Mouse (Mus musculus): ENCODE measurements at regions not wholly inside any gene's neighbourhood (a gene's known extent, or its start where the extent isn't known, plus 50 kb on each side); places are given as distances from the start of the nearest gene placed in this dataset.

- no peak for DNase-seq
Observed at GRCm38 (mm10) chr10:9069608-9070190, 183.8 kb upstream of the Sash1 start.

- DNase-seq: no peak
Observed at GRCm38 (mm10) chr10:9066566-9066965, 180.7 kb upstream of the Sash1 start.

- no peak for DNase-seq
Observed at GRCm38 (mm10) chr10:9061979-9062378, 176.1 kb upstream of the Sash1 start.

GRCm38 (mm10) chr10:9055274-9055673 lies 169.4 kb upstream of the Sash1 start:
- no peak for DNase-seq

GRCm38 (mm10) chr10:9053371-9053770 lies 167.5 kb upstream of the Sash1 start:
- DNase-seq: no peak

- no peak for DNase-seq
Observed at GRCm38 (mm10) chr10:9047341-9047740, 161.5 kb upstream of the Sash1 start.

- DNase-seq: no peak
Observed at GRCm38 (mm10) chr10:9044746-9045370, 159.0 kb upstream of the Sash1 start.

GRCm38 (mm10) chr10:9043507-9043906 lies 157.6 kb upstream of the Sash1 start:
- no peak for DNase-seq

- DNase-seq: no peak
Observed at GRCm38 (mm10) chr10:9030486-9030885, 144.6 kb upstream of the Sash1 start.

- no peak for DNase-seq
Observed at GRCm38 (mm10) chr10:9029506-9029905, 143.6 kb upstream of the Sash1 start.

GRCm38 (mm10) chr10:9027070-9027807 lies 141.4 kb upstream of the Sash1 start:
- DNase-seq: peak in 1 of 2 experiments; percentile 34

- DNase-seq: no peak
Observed at GRCm38 (mm10) chr10:9014810-9015505, 129.1 kb upstream of the Sash1 start.

GRCm38 (mm10) chr10:9013549-9013925 lies 127.7 kb upstream of the Sash1 start:
- DNase-seq: no peak

- peak; percentile 48 to 62 for DNase-seq
Observed at GRCm38 (mm10) chr10:9012829-9013548, 127.1 kb upstream of the Sash1 start.

GRCm38 (mm10) chr10:9011906-9012305 lies 126.0 kb upstream of the Sash1 start:
- DNase-seq: no peak

- DNase-seq: no peak
Observed at GRCm38 (mm10) chr10:9010191-9010590, 124.3 kb upstream of the Sash1 start.

- DNase-seq: peak; percentile 44 to 46
Observed at GRCm38 (mm10) chr10:9005140-9005909, 119.5 kb upstream of the Sash1 start.

GRCm38 (mm10) chr10:9002261-9002660 lies 116.4 kb upstream of the Sash1 start:
- no peak for DNase-seq

- no peak for DNase-seq
Observed at GRCm38 (mm10) chr10:8998758-8999398, 113.0 kb upstream of the Sash1 start.

- DNase-seq: no peak
Observed at GRCm38 (mm10) chr10:8998356-8998755, 112.5 kb upstream of the Sash1 start.

- DNase-seq: no peak
Observed at GRCm38 (mm10) chr10:8995097-8995496, 109.2 kb upstream of the Sash1 start.
